Mouse (Mus musculus) C2C12 (cell line): ENCODE results near the gene Camkk1.

ENCODE experiments used
- CTCF ChIP-seq: IDR thresholded peaks from one replicate; pipeline ENCODE4 v1.5.1; 2011; ENCODE audit not compliant: control insufficient read depth, insufficient read depth, insufficient read length
- MYOD1 ChIP-seq: IDR thresholded peaks from one replicate; pipeline ENCODE4 v1.6.1; 2011; ENCODE audit warnings: low read depth; ENCODE audit not compliant: control insufficient read depth, insufficient read length
- USF1 ChIP-seq: IDR thresholded peaks from one replicate; pipeline ENCODE4 v1.6.1; 2011; ENCODE audit warnings: low read depth, mild to moderate bottlenecking, control low read depth, moderate library complexity

- TF ChIP-seq CTCF (no peak), USF1 (no peak), MYOD1 (no peak)
These were observed 5.0 kb downstream of the Camkk1 start for GRCm38 (mm10) chr11:73023827-73024226.
